Mouse (Mus musculus): ENCODE measurements at regions not wholly inside any gene's neighbourhood (a gene's known extent, or its start where the extent isn't known, plus 50 kb on each side); places are given as distances from the start of the nearest gene placed in this dataset.

DNA sequence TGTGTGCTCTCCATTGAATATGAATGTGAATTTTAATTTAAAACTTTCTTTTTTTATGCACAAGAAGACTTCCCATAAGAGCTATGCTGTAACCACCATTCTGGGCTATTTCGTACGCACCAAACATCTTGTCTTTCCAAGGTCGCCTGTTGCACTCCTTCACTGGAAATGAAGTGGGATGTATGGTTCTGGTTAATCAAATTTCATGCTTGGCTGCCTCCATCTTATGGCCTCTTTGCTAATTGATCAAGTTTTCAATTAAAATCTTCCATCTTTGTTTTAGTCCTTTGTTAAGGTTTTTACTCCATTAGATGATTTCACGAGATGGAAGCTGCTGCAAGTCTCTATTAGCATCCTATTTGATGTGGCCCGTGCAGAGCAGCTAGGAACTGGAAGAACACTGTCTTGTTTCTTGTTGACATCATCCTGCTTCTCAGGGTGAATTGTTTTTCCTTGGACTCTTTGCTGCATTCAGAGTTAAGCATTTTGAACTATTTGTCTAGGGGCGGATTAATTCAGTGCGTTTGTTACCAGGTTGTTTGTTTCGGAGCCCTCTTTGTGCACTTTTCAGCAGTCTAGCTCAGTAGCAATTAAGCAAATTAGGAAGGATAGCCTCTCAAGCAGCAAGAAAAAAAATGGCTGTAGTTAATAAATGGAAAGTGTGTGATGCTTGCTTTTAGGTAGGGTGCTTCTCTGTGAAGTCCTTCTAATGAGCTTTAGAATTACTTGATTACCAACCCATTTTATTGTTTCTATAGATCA lies 147.4 kb upstream of the Alcam start:
- Histone ChIP-seq H3K27ac (no peak overlapping the region), H3K36me3 (ENCODE audit: insufficient read depth, low read length) (no peaks in the 10 kb centered on the region), H3K27me3 (ENCODE audit: insufficient read depth, low read length) (no peaks in the 10 kb centered on the region), H3K4me3 (ENCODE audit: low read length) (no peak overlapping the region), H3K4me2 (ENCODE audit: low read depth, low read length) (no peak overlapping the region), H3K9me3 (ENCODE audit: low read length) (no peaks in the 10 kb centered on the region), H3K9ac (replicated peaks; ENCODE audit: low read length) (no peak overlapping the region), H3K4me1 (ENCODE audit: insufficient read depth, low read length) (no peaks in the 10 kb centered on the region)
- DNase-seq (ENCODE audit: low spot score) = no peak
- no peak for ATAC-seq
- WGBS = 41% methylated on average over 8 of the region's 8 CpGs
- TF ChIP-seq CTCF (IDR thresholded peaks at IDR 0.05; ENCODE audit: low read depth) = no peak

DNA sequence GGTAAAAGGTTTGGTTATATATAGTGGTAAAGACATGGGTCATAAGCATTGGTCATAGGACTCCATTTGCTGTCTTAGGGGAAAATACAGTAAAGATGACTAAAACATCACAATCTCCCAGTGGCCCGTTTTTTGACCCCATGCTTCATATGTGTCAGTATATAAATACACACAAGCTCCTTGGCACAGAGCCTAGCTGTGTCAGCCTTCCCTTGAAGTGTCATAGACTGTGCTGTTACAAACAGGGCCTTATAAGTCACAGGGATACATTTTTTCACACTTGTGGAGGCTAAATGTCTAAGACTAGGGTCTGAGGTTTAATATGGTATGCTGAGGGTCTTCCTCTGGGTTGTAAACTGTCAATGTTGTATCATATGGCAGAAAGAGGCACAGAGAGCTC lies 144.4 kb upstream of the Alcam start:
- no peaks in the 10 kb centered on the region for H3K27me3 ChIP-seq (ENCODE audit: insufficient read depth, low read length)
- H3K9ac ChIP-seq (replicated peaks; ENCODE audit: low read length) = no peak overlapping the region
- no peaks in the 10 kb centered on the region for H3K9me3 ChIP-seq (ENCODE audit: low read length)
- no peak overlapping the region for H3K27ac ChIP-seq
- no peaks in the 10 kb centered on the region for H3K36me3 ChIP-seq (ENCODE audit: insufficient read depth, low read length)
- H3K4me2 ChIP-seq (ENCODE audit: low read depth, low read length) = no peak overlapping the region
- TF ChIP-seq CTCF (IDR thresholded peaks at IDR 0.05; ENCODE audit: low read depth) = no peak
- no peak overlapping the region for H3K4me3 ChIP-seq (ENCODE audit: low read length)
- ATAC-seq (no peak), DNase-seq (ENCODE audit: low spot score) (no peak)
- 74% methylated on average over 1 of the region's 1 CpGs for WGBS
- H3K4me1 ChIP-seq (ENCODE audit: insufficient read depth, low read length) = no peaks in the 10 kb centered on the region

DNA sequence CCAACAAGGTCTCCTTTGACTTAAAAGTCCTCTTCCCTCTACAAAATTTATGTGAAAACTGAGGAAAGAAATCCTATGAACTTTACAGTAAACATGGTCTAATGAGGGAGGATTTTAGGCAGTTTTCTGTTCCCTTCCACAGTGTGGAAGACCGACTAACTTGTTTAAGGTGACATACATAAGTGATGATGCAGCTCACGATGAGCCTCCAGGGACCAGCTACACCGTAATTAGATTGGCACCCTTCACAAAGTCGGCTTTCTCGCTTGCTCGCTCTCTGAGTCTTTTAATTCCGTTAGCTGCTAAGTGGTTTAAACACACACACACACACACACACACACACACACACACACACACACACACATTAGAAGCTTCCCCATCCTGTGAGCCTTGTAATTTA lies 143.3 kb upstream of the Alcam start:
- 65% methylated on average over 7 of the region's 7 CpGs for WGBS
- Histone ChIP-seq H3K4me2 (ENCODE audit: low read depth, low read length) (no peak overlapping the region), H3K27ac (no peak overlapping the region), H3K36me3 (ENCODE audit: insufficient read depth, low read length) (no peaks in the 10 kb centered on the region), H3K4me1 (ENCODE audit: insufficient read depth, low read length) (no peaks in the 10 kb centered on the region), H3K4me3 (ENCODE audit: low read length) (no peak overlapping the region), H3K9me3 (ENCODE audit: low read length) (no peaks in the 10 kb centered on the region), H3K9ac (replicated peaks; ENCODE audit: low read length) (no peak overlapping the region), H3K27me3 (ENCODE audit: insufficient read depth, low read length) (no peaks in the 10 kb centered on the region)
- 0 out of 2 replicates have a peak, but pooled peaks have one; percentile 55 for ATAC-seq
- no peak for TF ChIP-seq CTCF (IDR thresholded peaks at IDR 0.05; ENCODE audit: low read depth)
- DNase-seq (ENCODE audit: low spot score) = peak; percentile 47

DNA sequence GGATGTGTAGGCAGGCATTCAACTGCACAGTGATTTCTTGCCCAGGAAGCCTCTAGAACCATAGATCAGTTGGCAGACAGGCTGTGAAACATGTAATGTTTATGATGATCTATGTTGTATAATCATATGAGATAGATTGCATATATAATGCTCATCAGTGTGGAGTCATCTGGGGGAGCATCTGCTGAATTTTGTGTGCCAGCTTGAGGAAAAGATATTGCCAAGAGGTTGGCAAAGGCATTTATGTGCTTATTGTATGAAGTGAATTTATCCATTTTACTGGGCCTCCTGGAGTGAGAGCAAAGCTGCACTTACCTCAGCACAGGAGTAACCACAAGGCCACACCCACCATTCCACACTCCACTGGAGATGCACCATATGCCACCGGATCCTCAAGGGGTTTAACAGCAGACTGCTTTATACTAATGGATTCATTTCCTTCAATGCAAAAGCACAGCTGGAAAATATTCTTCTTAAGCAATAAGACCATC lies 134.5 kb upstream of the Alcam start:
- no peak overlapping the region for H3K4me3 ChIP-seq (ENCODE audit: low read length)
- no peaks in the 10 kb centered on the region for H3K27me3 ChIP-seq (ENCODE audit: insufficient read depth, low read length)
- H3K36me3 ChIP-seq (ENCODE audit: insufficient read depth, low read length) = no peaks in the 10 kb centered on the region
- H3K9me3 ChIP-seq (ENCODE audit: low read length) = no peaks in the 10 kb centered on the region
- ATAC-seq (no peak), DNase-seq (ENCODE audit: low spot score) (peak; percentile 8)
- no peak overlapping the region for H3K4me2 ChIP-seq (ENCODE audit: low read depth, low read length)
- H3K4me1 ChIP-seq (ENCODE audit: insufficient read depth, low read length) = no peaks in the 10 kb centered on the region
- TF ChIP-seq CTCF (IDR thresholded peaks at IDR 0.05; ENCODE audit: low read depth) = no peak
- H3K27ac ChIP-seq = no peak overlapping the region
- H3K9ac ChIP-seq (replicated peaks; ENCODE audit: low read length) = no peak overlapping the region
- 59% methylated on average over 1 of the region's 1 CpGs for WGBS

DNA sequence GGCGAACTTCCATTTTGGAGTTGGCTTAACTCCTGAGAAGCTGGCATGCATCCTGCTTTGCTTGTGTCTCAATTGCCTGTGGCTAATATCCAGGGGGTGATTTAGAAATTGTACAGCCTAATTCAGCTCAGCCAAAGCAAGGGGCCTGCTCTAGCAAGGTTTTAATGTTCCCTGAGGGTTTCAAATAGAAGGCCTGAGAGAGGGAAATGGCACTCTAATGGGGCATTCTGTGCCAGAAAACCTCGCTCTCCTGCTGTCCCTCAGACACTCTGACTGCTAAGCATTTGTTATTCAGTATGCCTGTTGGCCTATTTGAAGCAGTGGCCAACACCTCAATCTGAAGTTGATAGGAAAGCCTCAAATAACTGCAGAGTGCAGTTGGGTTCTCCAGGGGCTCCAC lies 115.2 kb upstream of the Alcam start:
- H3K9me3 ChIP-seq (ENCODE audit: low read length) = no peaks in the 10 kb centered on the region
- TF ChIP-seq CTCF (IDR thresholded peaks at IDR 0.05; ENCODE audit: low read depth) = no peak
- ATAC-seq = no peak

DNA sequence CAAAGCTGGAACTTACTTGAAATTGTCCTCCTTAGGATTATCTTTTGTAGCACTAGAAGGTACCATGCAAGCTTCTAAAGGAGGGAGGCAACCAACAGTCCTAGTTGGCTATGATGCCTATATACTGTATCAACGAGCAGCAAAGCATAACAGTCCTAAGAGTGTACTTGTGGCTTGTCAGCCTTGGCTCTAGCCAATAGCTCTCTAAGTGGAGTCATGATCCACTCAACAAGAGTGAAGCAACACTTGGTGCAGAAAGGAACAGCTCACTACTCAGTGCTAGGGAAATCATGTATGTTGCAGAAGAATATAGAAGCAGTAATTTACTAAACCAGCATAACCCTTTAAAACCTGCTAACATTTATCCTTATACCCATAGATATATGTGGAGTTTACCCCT lies 82.4 kb upstream of the Alcam start:
- no peak for TF ChIP-seq CTCF (IDR thresholded peaks at IDR 0.05; ENCODE audit: low read depth)
- no peak for ATAC-seq
- 79% methylated on average over 1 of the region's 1 CpGs for WGBS
- no peak for DNase-seq (ENCODE audit: low spot score)
- Histone ChIP-seq H3K36me3 (ENCODE audit: insufficient read depth, low read length) (no peaks in the 10 kb centered on the region), H3K4me2 (ENCODE audit: low read depth, low read length) (no peak overlapping the region), H3K9ac (replicated peaks; ENCODE audit: low read length) (no peak overlapping the region), H3K4me3 (ENCODE audit: low read length) (no peak overlapping the region), H3K27ac (no peak overlapping the region), H3K27me3 (ENCODE audit: insufficient read depth, low read length) (no peaks in the 10 kb centered on the region), H3K9me3 (ENCODE audit: low read length) (no peaks in the 10 kb centered on the region), H3K4me1 (ENCODE audit: insufficient read depth, low read length) (no peaks in the 10 kb centered on the region)

More for the DNA sequence above, 115.2 kb upstream of the Alcam start:
- Histone ChIP-seq H3K9ac (replicated peaks; ENCODE audit: low read length) (no peak overlapping the region), H3K36me3 (ENCODE audit: insufficient read depth, low read length) (no peaks in the 10 kb centered on the region), H3K4me3 (ENCODE audit: low read length) (no peak overlapping the region), H3K4me2 (ENCODE audit: low read depth, low read length) (no peak overlapping the region), H3K27me3 (ENCODE audit: insufficient read depth, low read length) (no peaks in the 10 kb centered on the region), H3K4me1 (ENCODE audit: insufficient read depth, low read length) (no peaks in the 10 kb centered on the region), H3K27ac (no peak overlapping the region)
- DNase-seq (ENCODE audit: low spot score) = peak; percentile 51
- 45% methylated on average over 2 of the region's 2 CpGs for WGBS

DNA sequence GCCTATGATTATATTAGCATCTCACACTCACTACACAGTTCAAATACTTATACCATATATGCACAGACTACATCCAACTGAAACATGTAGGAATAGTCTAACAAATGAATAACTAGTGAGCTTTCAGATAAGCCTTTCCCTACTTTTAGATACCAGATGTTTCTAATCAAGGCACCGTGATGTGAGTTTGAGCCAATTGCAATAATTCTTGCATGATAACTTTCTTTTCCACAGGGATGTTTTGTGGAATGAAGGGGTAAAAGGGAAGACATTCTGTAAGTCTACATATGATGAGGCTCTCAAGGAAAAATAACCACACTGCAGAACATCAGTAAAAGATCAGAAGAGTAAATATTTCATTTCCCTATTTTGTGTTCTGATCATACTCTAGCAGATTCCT lies 80.7 kb upstream of the Alcam start:
- DNase-seq (ENCODE audit: low spot score) (no peak), ATAC-seq (no peak)
- H3K27ac ChIP-seq = no peak overlapping the region
- H3K4me3 ChIP-seq (ENCODE audit: low read length) = no peak overlapping the region
- no peaks in the 10 kb centered on the region for H3K9me3 ChIP-seq (ENCODE audit: low read length)
- H3K27me3 ChIP-seq (ENCODE audit: insufficient read depth, low read length) = no peaks in the 10 kb centered on the region
- H3K36me3 ChIP-seq (ENCODE audit: insufficient read depth, low read length) = no peaks in the 10 kb centered on the region
- no peak overlapping the region for H3K4me2 ChIP-seq (ENCODE audit: low read depth, low read length)
- H3K4me1 ChIP-seq (ENCODE audit: insufficient read depth, low read length) = no peaks in the 10 kb centered on the region
- no peak for TF ChIP-seq CTCF (IDR thresholded peaks at IDR 0.05; ENCODE audit: low read depth)
- no peak overlapping the region for H3K9ac ChIP-seq (replicated peaks; ENCODE audit: low read length)
- 96% methylated on average over 1 of the region's 1 CpGs for WGBS
